Mouse (Mus musculus): Measurements from ENCODE around the gene Gm45799.

Gm45799 gene

GRCm38 (mm10) chr7:105640233-105640893 lies at the start of gene Gm45799, which contains the start of gene Arfip2:
TSS of gene Gm45799 (plus strand) at chr7:105640552.
TSS of gene Arfip2 (minus strand) at chr7:105640416.
- DNase-seq (ENCODE audit: low read depth): peak; percentile 97

GRCm38 (mm10) chr7:105602860-105603623 lies 37.3 kb upstream of the Gm45799 start:
- DNase-seq (ENCODE audit: low read depth): peak; percentile 33

GRCm38 (mm10) chr7:105608467-105608866 lies 31.9 kb upstream of the Gm45799 start:
- no peak for DNase-seq (ENCODE audit: low read depth)

- no peak for DNase-seq (ENCODE audit: low read depth)
These were observed 28.6 kb upstream of the Gm45799 start for GRCm38 (mm10) chr7:105611767-105612166.

- no peak for DNase-seq (ENCODE audit: low read depth)
These were observed 26.0 kb upstream of the Gm45799 start for GRCm38 (mm10) chr7:105614400-105614799.

GRCm38 (mm10) chr7:105615720-105616119 lies 24.6 kb upstream of the Gm45799 start:
- no peak for DNase-seq (ENCODE audit: low read depth)

- DNase-seq (ENCODE audit: low read depth): no peak
These were observed 23.8 kb upstream of the Gm45799 start for GRCm38 (mm10) chr7:105616561-105616960.

GRCm38 (mm10) chr7:105617810-105618209 lies 22.5 kb upstream of the Gm45799 start:
- DNase-seq (ENCODE audit: low read depth): no peak

GRCm38 (mm10) chr7:105619701-105620100 lies 20.7 kb upstream of the Gm45799 start:
- no peak for DNase-seq (ENCODE audit: low read depth)

- peak; percentile 53 for DNase-seq (ENCODE audit: low read depth)
These were observed 19.3 kb upstream of the Gm45799 start for GRCm38 (mm10) chr7:105621053-105621452.

GRCm38 (mm10) chr7:105621646-105622292 lies 18.6 kb upstream of the Gm45799 start:
- DNase-seq (ENCODE audit: low read depth): no peak

GRCm38 (mm10) chr7:105625397-105625796 lies 15.0 kb upstream of the Gm45799 start:
- DNase-seq (ENCODE audit: low read depth): no peak

GRCm38 (mm10) chr7:105628633-105629032 lies 11.7 kb upstream of the Gm45799 start:
- no peak for DNase-seq (ENCODE audit: low read depth)

- DNase-seq (ENCODE audit: low read depth): no peak
These were observed 7.8 kb upstream of the Gm45799 start for GRCm38 (mm10) chr7:105632551-105632972.

- DNase-seq (ENCODE audit: low read depth): peak; percentile 76
These were observed 7.1 kb upstream of the Gm45799 start, which contains the start of gene Trim3 for GRCm38 (mm10) chr7:105633127-105633800. TSS of gene Trim3 (minus strand) at chr7:105633571.

GRCm38 (mm10) chr7:105633801-105634135 lies 6.6 kb upstream of the Gm45799 start:
- no peak for DNase-seq (ENCODE audit: low read depth)

GRCm38 (mm10) chr7:105634272-105634920 lies 6.0 kb upstream of the Gm45799 start:
- DNase-seq (ENCODE audit: low read depth): no peak

GRCm38 (mm10) chr7:105635726-105636125 lies 4.6 kb upstream of the Gm45799 start:
- DNase-seq (ENCODE audit: low read depth): no peak

GRCm38 (mm10) chr7:105638776-105639175 lies 1.6 kb upstream of the Gm45799 start:
- DNase-seq (ENCODE audit: low read depth): no peak

GRCm38 (mm10) chr7:105639304-105639703 lies 1.0 kb upstream of the Gm45799 start:
- DNase-seq (ENCODE audit: low read depth): no peak

GRCm38 (mm10) chr7:105639756-105640155 lies 596 bp upstream of the Gm45799 start, which contains the start of gene Timm10b:
TSS of gene Timm10b (plus strand) at chr7:105640056.
- DNase-seq (ENCODE audit: low read depth): no peak

GRCm38 (mm10) chr7:105640894-105641255 lies 523 bp downstream of the Gm45799 start:
- no peak for DNase-seq (ENCODE audit: low read depth)

Data from fibroblast of lung, adult 2 months (primary cell).